Mouse (Mus musculus): Measurements from ENCODE around the gene Prickle2. TPM values are rescaled to one million over a fixed set of nuclear protein-coding genes. Genes with fewer than 3 reads are reported as not detected.

Gene Prickle2
- total and polyA plus RNA-seq, 3 experiments: 0.05 TPM; not detected in 2

DNA sequence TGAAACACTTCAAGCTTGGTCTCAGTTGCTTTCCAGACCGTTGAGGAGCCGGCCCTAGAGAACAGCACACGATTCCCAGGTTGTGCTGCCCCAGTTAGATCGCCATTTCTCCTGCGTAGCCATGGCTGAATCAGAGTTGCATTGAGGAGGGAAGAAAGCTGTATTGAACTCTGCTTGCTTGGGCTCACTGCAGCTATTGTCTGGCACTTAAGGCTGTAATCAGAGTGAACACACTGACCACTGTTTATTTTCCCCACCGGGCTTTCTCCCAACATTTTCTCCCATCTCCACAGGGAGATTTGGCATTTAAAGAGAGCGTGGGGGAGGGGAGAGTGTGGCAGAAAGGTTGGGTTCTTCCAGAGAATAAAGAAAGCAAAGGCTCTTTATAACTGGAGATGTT, 22.6 kb upstream of the Prickle2 start:
- no peak for ATAC-seq (ENCODE audit: extremely low read depth, insufficient number of reproducible peaks, low FRiP score, poor library complexity, severe bottlenecking)
- Histone ChIP-seq H3K9me3 (replicated peaks) (peaks cover 5% of the 10 kb centered on the region; the same call in 1 of the 2 replicates), H3K4me1 (ENCODE audit: insufficient read depth, low read depth, low read length) (no peaks in the 10 kb centered on the region)

DNA sequence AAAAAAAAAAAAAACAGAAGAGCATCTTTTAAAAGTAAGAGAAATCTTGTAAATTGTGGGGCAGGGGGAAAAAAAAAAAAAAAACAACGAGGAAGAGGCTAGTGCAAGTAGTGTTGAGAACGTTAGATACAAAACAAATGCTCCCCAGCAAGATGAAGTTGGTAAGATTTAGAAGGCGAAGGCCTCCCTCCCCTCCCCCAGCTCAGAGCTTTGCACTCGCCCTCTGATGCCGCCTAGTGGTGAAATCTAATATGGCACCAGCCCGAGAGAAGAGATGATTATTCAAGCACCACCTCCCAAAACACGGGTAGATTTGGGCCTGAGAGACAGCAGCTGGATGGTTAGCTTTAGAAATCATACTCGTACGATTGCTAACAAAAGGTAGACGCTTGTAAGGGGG, 22.1 kb upstream of the Prickle2 start:
- no peaks in the 10 kb centered on the region for H3K36me3 ChIP-seq (replicated peaks)
- H3K4me1 ChIP-seq (ENCODE audit: insufficient read depth, low read depth, low read length): no peaks in the 10 kb centered on the region
- DNase-seq (ENCODE audit: low spot score) (no peak), ATAC-seq (ENCODE audit: extremely low read depth, insufficient number of reproducible peaks, low FRiP score, poor library complexity, severe bottlenecking) (no peak)
- TF ChIP-seq CTCF (IDR thresholded peaks at IDR 0.05; ENCODE audit: low read depth, low read length): no peak
- no peak for TF ChIP-seq POLR2AphosphoS5 (IDR thresholded peaks at IDR 0.05; ENCODE audit: insufficient replicate concordance, low read depth, low read length)
- no peak for TF ChIP-seq TAL1 (conservative IDR thresholded peaks at IDR 0.05; ENCODE audit: low read depth, low read length)
- no peak for TF ChIP-seq GATA2 (IDR thresholded peaks at IDR 0.05; ENCODE audit: borderline replicate concordance, low read depth, low read length)
- TF ChIP-seq GATA1 (IDR thresholded peaks at IDR 0.05; ENCODE audit: borderline replicate concordance, low read length): no peak
- H3K4me3 ChIP-seq (ENCODE audit: low read depth, low read length): no peak overlapping the region
- peaks cover 5% of the 10 kb centered on the region; the same call in 1 of the 2 replicates for H3K9me3 ChIP-seq (replicated peaks)
- no peaks in the 10 kb centered on the region for H3K27me3 ChIP-seq (ENCODE audit: insufficient read depth, low read length)

More for the DNA sequence above, 22.6 kb upstream of the Prickle2 start:
- no peaks in the 10 kb centered on the region for H3K27me3 ChIP-seq (ENCODE audit: insufficient read depth, low read length)
- DNase-seq (ENCODE audit: low spot score): no peak
- H3K4me3 ChIP-seq (ENCODE audit: low read depth, low read length): no peak overlapping the region
- no peaks in the 10 kb centered on the region for H3K36me3 ChIP-seq (replicated peaks)
- TF ChIP-seq POLR2AphosphoS5 (IDR thresholded peaks at IDR 0.05; ENCODE audit: insufficient replicate concordance, low read depth, low read length) (no peak), CTCF (IDR thresholded peaks at IDR 0.05; ENCODE audit: low read depth, low read length) (no peak), GATA2 (IDR thresholded peaks at IDR 0.05; ENCODE audit: borderline replicate concordance, low read depth, low read length) (no peak), GATA1 (IDR thresholded peaks at IDR 0.05; ENCODE audit: borderline replicate concordance, low read length) (no peak), TAL1 (conservative IDR thresholded peaks at IDR 0.05; ENCODE audit: low read depth, low read length) (no peak)

DNA sequence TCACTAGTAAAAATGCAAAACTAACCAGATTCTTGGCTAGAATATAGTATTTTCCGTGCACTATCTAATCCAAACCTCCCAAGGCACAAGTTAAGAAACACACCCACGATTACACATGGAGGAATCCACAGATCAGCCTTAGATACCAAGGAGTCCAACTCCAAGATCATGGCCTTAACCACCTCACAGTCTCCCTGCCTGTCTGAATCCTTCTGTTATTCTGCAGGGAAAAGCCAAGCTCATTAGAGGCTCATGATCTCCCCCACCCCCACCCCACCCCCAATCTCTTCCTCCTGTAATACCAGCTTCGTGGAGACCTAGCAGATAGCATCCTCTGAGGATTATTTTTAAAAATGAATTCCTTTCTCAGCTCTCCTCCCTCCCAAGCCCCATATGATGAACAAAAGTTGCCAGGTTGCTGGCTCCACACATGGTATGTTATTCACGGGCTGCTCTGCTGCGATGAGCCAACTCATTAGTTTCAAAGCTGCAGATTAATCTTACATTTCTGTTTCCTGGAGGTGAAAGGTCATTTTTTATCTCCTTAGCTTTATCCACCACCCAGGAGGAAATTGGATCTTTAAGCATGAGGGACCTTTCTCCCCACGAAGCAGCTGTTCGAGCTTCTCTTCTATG, 21.5 kb upstream of the Prickle2 start:
- Histone ChIP-seq H3K9me3 (replicated peaks) (peaks cover 5% of the 10 kb centered on the region; the same call in 1 of the 2 replicates), H3K4me3 (ENCODE audit: low read depth, low read length) (no peak overlapping the region), H3K27me3 (ENCODE audit: insufficient read depth, low read length) (no peaks in the 10 kb centered on the region), H3K36me3 (replicated peaks) (no peaks in the 10 kb centered on the region), H3K4me1 (ENCODE audit: insufficient read depth, low read depth, low read length) (no peaks in the 10 kb centered on the region)
- TF ChIP-seq CTCF (IDR thresholded peaks at IDR 0.05; ENCODE audit: low read depth, low read length) (no peak), TAL1 (conservative IDR thresholded peaks at IDR 0.05; ENCODE audit: low read depth, low read length) (no peak), GATA1 (IDR thresholded peaks at IDR 0.05; ENCODE audit: borderline replicate concordance, low read length) (no peak), POLR2AphosphoS5 (IDR thresholded peaks at IDR 0.05; ENCODE audit: insufficient replicate concordance, low read depth, low read length) (no peak), GATA2 (IDR thresholded peaks at IDR 0.05; ENCODE audit: borderline replicate concordance, low read depth, low read length) (no peak)
- ATAC-seq (ENCODE audit: extremely low read depth, insufficient number of reproducible peaks, low FRiP score, poor library complexity, severe bottlenecking) (no peak), DNase-seq (ENCODE audit: low spot score) (no peak)

DNA sequence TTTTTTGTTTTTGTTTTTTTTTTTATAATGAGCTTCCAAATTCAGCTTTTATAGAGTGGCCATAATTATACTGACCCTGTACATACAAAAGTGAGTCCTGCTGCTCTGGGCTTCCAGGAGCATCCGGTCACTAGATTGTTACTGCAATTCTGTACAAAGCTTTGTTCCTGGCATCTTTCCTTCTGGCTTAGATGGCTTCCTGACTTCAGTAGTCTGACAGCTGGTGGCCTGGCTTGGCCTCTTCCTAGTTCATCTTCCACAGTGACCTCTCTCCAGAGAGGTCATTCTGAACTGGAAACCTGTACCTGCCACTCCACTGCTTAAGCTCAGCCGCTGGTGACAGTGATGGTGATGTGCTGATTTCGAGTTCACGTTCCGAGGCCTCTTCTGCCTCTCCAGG, 20.2 kb upstream of the Prickle2 start:
- Histone ChIP-seq H3K27me3 (ENCODE audit: insufficient read depth, low read length) (no peaks in the 10 kb centered on the region), H3K4me1 (ENCODE audit: insufficient read depth, low read depth, low read length) (no peaks in the 10 kb centered on the region), H3K36me3 (replicated peaks) (no peaks in the 10 kb centered on the region), H3K4me3 (ENCODE audit: low read depth, low read length) (no peak overlapping the region), H3K9me3 (replicated peaks) (peaks cover 5% of the 10 kb centered on the region; the same call in 1 of the 2 replicates)
- ATAC-seq (ENCODE audit: extremely low read depth, insufficient number of reproducible peaks, low FRiP score, poor library complexity, severe bottlenecking) (no peak), DNase-seq (ENCODE audit: low spot score) (no peak)
- TF ChIP-seq POLR2AphosphoS5 (IDR thresholded peaks at IDR 0.05; ENCODE audit: insufficient replicate concordance, low read depth, low read length) (no peak), GATA1 (IDR thresholded peaks at IDR 0.05; ENCODE audit: borderline replicate concordance, low read length) (no peak), TAL1 (conservative IDR thresholded peaks at IDR 0.05; ENCODE audit: low read depth, low read length) (no peak), CTCF (IDR thresholded peaks at IDR 0.05; ENCODE audit: low read depth, low read length) (no peak), GATA2 (IDR thresholded peaks at IDR 0.05; ENCODE audit: borderline replicate concordance, low read depth, low read length) (no peak)

DNA sequence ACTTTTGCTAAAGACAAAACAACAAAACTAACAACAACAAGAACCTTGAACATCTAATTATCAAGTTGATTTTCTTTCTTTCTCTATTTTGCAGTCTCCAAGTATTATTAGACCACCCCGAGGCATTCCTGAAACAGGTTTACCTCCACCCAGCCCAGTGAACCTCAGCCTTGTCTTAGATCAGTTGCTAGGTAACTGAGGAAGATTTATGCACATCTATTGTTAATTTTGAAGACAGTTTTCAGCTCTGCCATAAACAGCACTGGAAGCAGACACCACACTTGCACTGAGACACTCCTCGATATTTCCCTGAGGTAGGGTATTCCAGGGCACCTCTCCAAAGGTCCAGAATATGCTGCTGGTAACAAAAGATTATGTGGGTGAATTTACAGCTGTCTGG, 18.4 kb upstream of the Prickle2 start:
- Histone ChIP-seq H3K4me3 (ENCODE audit: low read depth, low read length) (no peak overlapping the region), H3K4me1 (ENCODE audit: insufficient read depth, low read depth, low read length) (no peaks in the 10 kb centered on the region), H3K27me3 (ENCODE audit: insufficient read depth, low read length) (no peaks in the 10 kb centered on the region), H3K9me3 (replicated peaks) (peaks cover 5% of the 10 kb centered on the region; the same call in 1 of the 2 replicates), H3K36me3 (replicated peaks) (no peaks in the 10 kb centered on the region)
- no peak for ATAC-seq (ENCODE audit: extremely low read depth, insufficient number of reproducible peaks, low FRiP score, poor library complexity, severe bottlenecking)
- no peak for DNase-seq (ENCODE audit: low spot score)
- TF ChIP-seq GATA1 (IDR thresholded peaks at IDR 0.05; ENCODE audit: borderline replicate concordance, low read length): no peak
- no peak for TF ChIP-seq TAL1 (conservative IDR thresholded peaks at IDR 0.05; ENCODE audit: low read depth, low read length)
- no peak for TF ChIP-seq CTCF (IDR thresholded peaks at IDR 0.05; ENCODE audit: low read depth, low read length)
- TF ChIP-seq POLR2AphosphoS5 (IDR thresholded peaks at IDR 0.05; ENCODE audit: insufficient replicate concordance, low read depth, low read length): no peak
- no peak for TF ChIP-seq GATA2 (IDR thresholded peaks at IDR 0.05; ENCODE audit: borderline replicate concordance, low read depth, low read length)

DNA sequence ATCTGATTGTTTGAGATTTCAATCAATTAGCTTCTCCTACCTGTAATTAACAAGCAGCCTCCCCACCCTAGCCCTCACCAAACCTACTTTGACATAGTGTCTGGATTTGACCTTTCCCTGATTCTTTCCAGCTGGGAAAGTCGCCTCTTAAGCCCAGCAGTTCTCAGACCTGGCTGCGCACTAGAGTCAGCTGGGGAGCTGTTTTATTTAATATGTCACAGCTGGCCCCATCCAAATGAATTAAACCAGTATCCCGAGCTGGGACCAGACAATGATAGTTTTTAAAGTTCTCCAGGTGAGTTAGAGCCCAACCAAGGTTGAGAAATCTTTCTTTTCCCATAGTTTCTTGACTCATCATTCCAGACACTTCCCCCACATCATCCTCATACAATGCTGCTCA, 9.9 kb upstream of the Prickle2 start:
- Histone ChIP-seq H3K27me3 (ENCODE audit: insufficient read depth, low read length) (no peaks in the 10 kb centered on the region), H3K36me3 (replicated peaks) (no peaks in the 10 kb centered on the region), H3K4me1 (ENCODE audit: insufficient read depth, low read depth, low read length) (no peaks in the 10 kb centered on the region), H3K4me3 (ENCODE audit: low read depth, low read length) (no peak overlapping the region), H3K9me3 (replicated peaks) (peaks cover 4% of the 10 kb centered on the region; the same call in 1 of the 2 replicates)
- TF ChIP-seq GATA2 (IDR thresholded peaks at IDR 0.05; ENCODE audit: borderline replicate concordance, low read depth, low read length): no peak
- no peak for TF ChIP-seq POLR2AphosphoS5 (IDR thresholded peaks at IDR 0.05; ENCODE audit: insufficient replicate concordance, low read depth, low read length)
- no peak for TF ChIP-seq CTCF (IDR thresholded peaks at IDR 0.05; ENCODE audit: low read depth, low read length)
- no peak for TF ChIP-seq GATA1 (IDR thresholded peaks at IDR 0.05; ENCODE audit: borderline replicate concordance, low read length)
- TF ChIP-seq TAL1 (conservative IDR thresholded peaks at IDR 0.05; ENCODE audit: low read depth, low read length): no peak
- ATAC-seq (ENCODE audit: extremely low read depth, insufficient number of reproducible peaks, low FRiP score, poor library complexity, severe bottlenecking) (no peak), DNase-seq (ENCODE audit: low spot score) (no peak)

Measured in G1E (cell line).